Mouse (Mus musculus): ENCODE measurements around the gene Rarres1. TPM values are rescaled to one million over a fixed set of nuclear protein-coding genes. Genes with fewer than 3 reads are reported as not detected.

Rarres1 gene
- total and polyA plus RNA-seq, 3 experiments, result not detected

- Histone ChIP-seq H3K4me1 (ENCODE audit: control insufficient read depth in 1 of 2, insufficient read depth in 2 of 2, low read length in 2 of 2) (no peaks in the 10 kb centered on the region), H3K27ac (ENCODE audit: control insufficient read depth, low read depth, low read length) (no peak overlapping the region), H3K9ac (ENCODE audit: control insufficient read depth, low read depth, low read length, poor library complexity, severe bottlenecking) (no peak overlapping the region), H3K36me3 (ENCODE audit: control insufficient read depth in 1 of 2, insufficient read depth in 2 of 2, low read length in 2 of 2) (no peaks in the 10 kb centered on the region), H3K27me3 (ENCODE audit: control insufficient read depth in 1 of 2, insufficient read depth in 2 of 2, low read length in 2 of 2) (peaks cover 0 to 7% of the 10 kb centered on the region in 2 experiments; a peak in 3 of 4 replicates), H3K79me2 (ENCODE audit: control insufficient read depth, insufficient read depth, low read length, poor library complexity) (no peaks in the 10 kb centered on the region), H3K4me3 (ENCODE audit: control insufficient read depth in 1 of 2, insufficient read depth in 1 of 2, low read depth in 2 of 2, low read length in 2 of 2) (no peak overlapping the region), H3K9me3 (replicated peaks; ENCODE audit: insufficient read depth, low read length) (no peaks in the 10 kb centered on the region)
- DNase-seq (ENCODE audit: low read depth, low spot score), result no peak
- TF ChIP-seq UBTF (IDR thresholded peaks at IDR 0.05; ENCODE audit: borderline replicate concordance, insufficient read depth, low read depth, low read length) (no peak), MAZ (IDR thresholded peaks at IDR 0.05; ENCODE audit: low read depth, low read length) (no peak), GABPA (IDR thresholded peaks at IDR 0.05; ENCODE audit: low read depth, low read length) (no peak), JUND (IDR thresholded peaks at IDR 0.05; ENCODE audit: low read depth, low read length) (no peak), MYB (IDR thresholded peaks at IDR 0.05; ENCODE audit: low read depth, low read length) (no peak), EP300 (IDR thresholded peaks at IDR 0.05; ENCODE audit: low read depth in 1 of 2, low read length in 2 of 2) (no peak), MYC (IDR thresholded peaks at IDR 0.05; ENCODE audit: low read depth, low read length) (no peak), POLR2AphosphoS5 (IDR thresholded peaks at IDR 0.05; ENCODE audit: borderline replicate concordance, low read depth, low read length) (no peak), CTCF (IDR thresholded peaks at IDR 0.05 in 2 of 3, conservative IDR thresholded peaks at IDR 0.05 in 1 of 3; ENCODE audit: control insufficient read depth in 1 of 3, insufficient read depth in 1 of 3, low read depth in 2 of 3, low read length in 3 of 3, poor library complexity in 1 of 3, severe bottlenecking in 1 of 3) (no peak), NRF1 (IDR thresholded peaks at IDR 0.05; ENCODE audit: insufficient read depth, low read depth, low read length, poor library complexity, severe bottlenecking) (no peak), BHLHE40 (IDR thresholded peaks at IDR 0.05; ENCODE audit: borderline replicate concordance, low read depth, low read length) (no peak), KAT2A (conservative IDR thresholded peaks at IDR 0.05; ENCODE audit: low read depth, low read length) (no peak), HCFC1 (IDR thresholded peaks at IDR 0.05; ENCODE audit: low read depth, low read length) (no peak), MXI1 (IDR thresholded peaks at IDR 0.05; ENCODE audit: low read depth, low read length) (no peak), ZNF384 (IDR thresholded peaks at IDR 0.05; ENCODE audit: low read depth, low read length) (no peak), E2F4 (IDR thresholded peaks at IDR 0.05; ENCODE audit: borderline replicate concordance, low read depth, low read length) (no peak), GATA1 (IDR thresholded peaks at IDR 0.05; ENCODE audit: low read depth, low read length) (no peak), POLR2A (IDR thresholded peaks at IDR 0.05; ENCODE audit: control insufficient read depth in 1 of 2, insufficient read depth in 1 of 2, low read depth in 1 of 2, low read length in 2 of 2, poor library complexity in 1 of 2) (no peak), ZC3H11A (IDR thresholded peaks at IDR 0.05; ENCODE audit: low read depth, low read length) (no peak), TCF12 (IDR thresholded peaks at IDR 0.05; ENCODE audit: low read depth, low read length) (no peak)
Observed at GRCm38 (mm10) chr3:67508216-67508892, 7.0 kb downstream of the Rarres1 start.

GRCm38 (mm10) chr3:67505286-67505685 is 10.0 kb downstream of the Rarres1 start:
- H3K79me2 ChIP-seq (ENCODE audit: control insufficient read depth, insufficient read depth, low read length, poor library complexity), result no peaks in the 10 kb centered on the region
- H3K27ac ChIP-seq (ENCODE audit: control insufficient read depth, low read depth, low read length), result no peak overlapping the region
- H3K4me1 ChIP-seq (ENCODE audit: control insufficient read depth in 1 of 2, insufficient read depth in 2 of 2, low read length in 2 of 2), result no peaks in the 10 kb centered on the region
- H3K9ac ChIP-seq (ENCODE audit: control insufficient read depth, low read depth, low read length, poor library complexity, severe bottlenecking), result no peak overlapping the region
- no peak overlapping the region for H3K4me3 ChIP-seq (ENCODE audit: control insufficient read depth in 1 of 2, insufficient read depth in 1 of 2, low read depth in 2 of 2, low read length in 2 of 2)
- H3K9me3 ChIP-seq (replicated peaks; ENCODE audit: insufficient read depth, low read length), result no peaks in the 10 kb centered on the region
- H3K27me3 ChIP-seq (ENCODE audit: control insufficient read depth in 1 of 2, insufficient read depth in 2 of 2, low read length in 2 of 2), result peaks cover 0 to 4% of the 10 kb centered on the region in 2 experiments; a peak in 3 of 4 replicates
- H3K36me3 ChIP-seq (ENCODE audit: control insufficient read depth in 1 of 2, insufficient read depth in 2 of 2, low read length in 2 of 2), result no peaks in the 10 kb centered on the region
- no peak for DNase-seq (ENCODE audit: low read depth, low spot score)
- TF ChIP-seq SIN3A (IDR thresholded peaks at IDR 0.05; ENCODE audit: low read length) (no peak), TAL1 (IDR thresholded peaks at IDR 0.05; ENCODE audit: low read length) (no peak), JUND (IDR thresholded peaks at IDR 0.05; ENCODE audit: low read depth, low read length) (no peak), MEF2A (IDR thresholded peaks at IDR 0.05; ENCODE audit: extremely low read depth, insufficient replicate concordance, low read depth, low read length, poor library complexity, severe bottlenecking) (no peak), EP300 (IDR thresholded peaks at IDR 0.05; ENCODE audit: low read depth in 1 of 2, low read length in 2 of 2) (no peak), RCOR1 (IDR thresholded peaks at IDR 0.05; ENCODE audit: low read depth, low read length) (no peak), GATA1 (IDR thresholded peaks at IDR 0.05; ENCODE audit: low read depth, low read length) (no peak), ELF1 (IDR thresholded peaks at IDR 0.05; ENCODE audit: low read depth, low read length) (no peak), MAZ (IDR thresholded peaks at IDR 0.05; ENCODE audit: low read depth, low read length) (no peak), MYC (IDR thresholded peaks at IDR 0.05; ENCODE audit: low read depth, low read length) (no peak), HCFC1 (IDR thresholded peaks at IDR 0.05; ENCODE audit: low read depth, low read length) (no peak), RAD21 (IDR thresholded peaks at IDR 0.05; ENCODE audit: low read depth, low read length) (no peak), CHD1 (IDR thresholded peaks at IDR 0.05; ENCODE audit: low read depth, low read length) (no peak), USF2 (IDR thresholded peaks at IDR 0.05; ENCODE audit: borderline replicate concordance in 1 of 2, insufficient read depth in 1 of 2, low read depth in 1 of 2, low read length in 2 of 2) (no peak), ETS1 (IDR thresholded peaks at IDR 0.05; ENCODE audit: low read depth, low read length) (no peak), ZNF384 (IDR thresholded peaks at IDR 0.05; ENCODE audit: low read depth, low read length) (no peak), MAX (IDR thresholded peaks at IDR 0.05; ENCODE audit: low read length) (no peak)
